Mouse (Mus musculus): ENCODE data around the gene Tbc1d23. TPM values are rescaled to one million over a fixed set of nuclear protein-coding genes. Genes with fewer than 3 reads are reported as not detected.

The Tbc1d23 gene
- total and polyA plus RNA-seq, 2 experiments from 2014 or later: 33.5 to 89.1 TPM

DNA sequence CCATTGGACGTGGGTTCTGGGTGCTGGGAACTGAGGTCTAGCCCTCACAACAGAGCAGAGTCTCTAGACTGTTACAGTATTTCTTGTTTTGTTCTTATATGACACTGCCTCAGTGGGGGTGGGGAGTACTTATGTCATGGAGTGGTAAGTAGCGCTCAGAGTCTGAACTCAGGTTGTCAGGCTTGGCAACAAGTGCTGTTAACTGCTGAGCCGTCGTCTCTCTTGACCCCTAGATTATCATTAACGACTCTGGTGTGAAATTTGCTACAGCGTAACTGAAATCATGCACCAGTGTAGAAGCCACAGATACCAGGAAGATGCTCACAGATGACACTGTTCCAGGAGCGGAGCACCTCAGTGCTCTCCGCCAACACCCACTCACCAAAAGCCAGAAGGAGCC lies 60.1 kb downstream of the Tbc1d23 start:
- no peak for TF ChIP-seq CTCF (IDR thresholded peaks at IDR 0.05; ENCODE audit: low read depth)
- peaks cover 20% of the 10 kb centered on the region for H3K36me3 ChIP-seq (ENCODE audit: insufficient read depth)
- H3K4me1 ChIP-seq (ENCODE audit: insufficient read depth): peaks cover 6% of the 10 kb centered on the region; the same call in 1 of the 2 replicates
- no peak overlapping the region for H3K4me3 ChIP-seq (ENCODE audit: low read depth, low read length)
- no peak overlapping the region for H3K27ac ChIP-seq (ENCODE audit: low read depth, low read length)
- DNase-seq (no peak), ATAC-seq (no peak)
- no peak overlapping the region for H3K4me2 ChIP-seq (ENCODE audit: low read depth)
- 77% methylated on average over 8 of the region's 8 CpGs for WGBS
- no peak overlapping the region for H3K9ac ChIP-seq
- no peaks in the 10 kb centered on the region for H3K9me3 ChIP-seq (ENCODE audit: low read length)
- H3K27me3 ChIP-seq (ENCODE audit: insufficient read depth, low read length): no peaks in the 10 kb centered on the region

DNA sequence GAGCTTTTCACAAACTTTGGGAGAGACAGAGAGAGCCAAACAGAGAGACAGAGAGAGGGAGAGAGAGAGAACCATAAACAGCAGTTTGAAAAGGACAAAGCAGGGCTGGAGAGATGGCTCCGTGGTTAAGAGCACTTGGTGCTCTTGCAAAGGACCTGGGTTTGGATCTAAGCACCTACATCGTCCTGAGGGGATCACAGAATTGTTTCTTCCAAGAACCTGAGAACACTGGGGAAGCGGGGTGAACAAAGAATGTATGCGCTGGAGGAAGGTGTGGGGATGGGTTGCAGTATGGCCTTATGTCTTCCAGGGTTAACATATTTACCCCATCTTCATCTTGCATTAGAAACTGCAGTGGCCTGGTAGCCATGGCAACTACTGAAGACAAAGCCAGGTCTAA lies 63.1 kb downstream of the Tbc1d23 start:
- no peak for ATAC-seq
- WGBS: 63% methylated on average over 4 of the region's 4 CpGs

DNA sequence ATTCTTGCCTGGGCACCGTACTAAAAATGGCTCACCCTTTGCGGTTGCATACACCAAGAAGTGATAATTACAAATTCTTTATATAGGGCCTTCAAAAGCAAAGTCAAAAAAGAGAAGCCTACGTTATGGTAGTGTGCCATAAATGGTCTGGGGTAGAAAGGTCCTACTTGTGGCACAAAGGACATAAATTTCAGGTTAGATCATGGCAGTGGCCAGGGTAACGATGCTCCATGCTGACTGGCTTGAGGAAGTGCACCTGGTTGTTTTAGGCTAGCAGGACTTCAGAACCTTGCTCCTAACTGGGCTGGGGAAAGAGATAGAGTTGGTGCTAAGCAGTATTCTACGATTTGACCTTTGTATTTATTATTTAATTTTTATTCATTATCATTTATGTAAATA lies 63.8 kb downstream of the Tbc1d23 start:
- Histone ChIP-seq H3K36me3 (ENCODE audit: insufficient read depth) (peaks cover 10% of the 10 kb centered on the region), H3K27me3 (ENCODE audit: insufficient read depth, low read length) (no peaks in the 10 kb centered on the region), H3K4me2 (ENCODE audit: low read depth) (peak overlapping the region; percentile 70), H3K4me3 (ENCODE audit: low read depth, low read length) (peak overlapping the region; percentile 62), H3K4me1 (ENCODE audit: insufficient read depth) (peaks cover 6% of the 10 kb centered on the region; the same call in 1 of the 2 replicates), H3K27ac (ENCODE audit: low read depth, low read length) (peak overlapping the region; percentile 60), H3K9ac (peak overlapping the region; percentile 65), H3K9me3 (ENCODE audit: low read length) (no peaks in the 10 kb centered on the region)
- TF ChIP-seq CTCF (IDR thresholded peaks at IDR 0.05; ENCODE audit: low read depth): no peak
- ATAC-seq: peak; percentile 8
- 28% methylated on average over 5 of the region's 5 CpGs for WGBS
- no peak for DNase-seq

More for the DNA sequence above, 63.1 kb downstream of the Tbc1d23 start:
- Histone ChIP-seq H3K27ac (ENCODE audit: low read depth, low read length) (no peak overlapping the region), H3K27me3 (ENCODE audit: insufficient read depth, low read length) (no peaks in the 10 kb centered on the region), H3K4me2 (ENCODE audit: low read depth) (no peak overlapping the region; the same call in 1 of the 2 replicates), H3K4me1 (ENCODE audit: insufficient read depth) (peaks cover 6% of the 10 kb centered on the region; the same call in 1 of the 2 replicates), H3K4me3 (ENCODE audit: low read depth, low read length) (no peak overlapping the region), H3K9ac (no peak overlapping the region), H3K9me3 (ENCODE audit: low read length) (no peaks in the 10 kb centered on the region), H3K36me3 (ENCODE audit: insufficient read depth) (peaks cover 14% of the 10 kb centered on the region)
- no peak for TF ChIP-seq CTCF (IDR thresholded peaks at IDR 0.05; ENCODE audit: low read depth)
- DNase-seq: no peak

DNA sequence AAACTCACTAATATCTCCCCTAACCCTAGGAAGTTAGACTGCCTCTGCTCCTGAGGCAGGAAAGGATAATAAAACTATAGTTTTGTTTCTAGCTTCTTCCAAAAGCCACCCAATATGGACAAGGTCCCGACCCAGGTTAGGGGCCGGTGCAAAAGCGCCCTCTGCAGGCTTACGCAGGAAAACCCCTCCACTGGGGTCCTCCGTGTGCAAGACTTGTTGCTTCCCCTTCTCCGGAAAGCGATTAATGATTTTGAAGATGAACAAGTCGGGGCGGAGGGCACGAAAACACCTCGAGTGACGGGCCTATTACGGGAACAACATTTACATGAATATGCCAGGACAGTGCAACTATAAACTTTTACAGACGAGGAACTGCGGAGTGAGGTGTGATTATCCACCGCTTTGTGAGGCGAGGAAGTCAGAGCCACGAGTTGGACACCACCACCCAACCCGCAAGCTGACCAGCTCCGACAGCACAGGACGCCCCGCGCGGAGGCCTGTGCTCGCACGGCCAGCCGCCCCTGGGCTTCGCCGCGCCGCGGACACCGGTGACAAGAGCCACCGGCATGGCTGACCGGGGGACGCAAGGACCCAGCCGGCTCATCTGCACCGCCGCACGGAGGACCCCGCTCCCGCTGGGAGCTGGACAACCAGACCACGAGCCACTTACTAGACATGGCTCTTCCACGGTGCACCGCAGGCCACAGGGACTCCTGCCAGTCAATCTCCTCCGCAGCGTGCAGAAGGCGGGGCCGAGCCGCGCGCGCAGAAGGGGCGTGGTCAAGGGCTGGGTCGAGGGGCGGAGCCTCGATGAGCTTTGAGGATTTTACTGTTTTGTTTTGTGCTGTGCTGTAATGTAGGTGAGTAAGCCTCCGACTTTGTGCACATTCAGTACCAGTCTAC lies 64.4 kb downstream of the Tbc1d23 start, which contains the start of gene Nit2:
Gene Nit2, minus strand, starts transcription at position 731 of the 903 bp plus-strand sequence.
- Histone ChIP-seq H3K4me2 (ENCODE audit: low read depth) (peak within 1 kb of the TSS; percentile 70), H3K4me3 (ENCODE audit: low read depth, low read length) (peak within 1 kb of the TSS; percentile 62), H3K36me3 (ENCODE audit: insufficient read depth) (peaks cover 7% of the 10 kb centered on the region), H3K4me1 (ENCODE audit: insufficient read depth) (peaks cover 6% of the 10 kb centered on the region; the same call in 1 of the 2 replicates), H3K9ac (peak within 1 kb of the TSS; percentile 65), H3K27ac (ENCODE audit: low read depth, low read length) (peak within 1 kb of the TSS; percentile 60), H3K27me3 (ENCODE audit: insufficient read depth, low read length) (no peaks in the 10 kb centered on the region), H3K9me3 (ENCODE audit: low read length) (no peaks in the 10 kb centered on the region)
- ATAC-seq: peak; percentile 98
- peak; percentile 73 for TF ChIP-seq CTCF (IDR thresholded peaks at IDR 0.05; ENCODE audit: low read depth)
- DNase-seq: peak; percentile 90
- under 1% methylated on average over 57 of the region's 58 CpGs for WGBS

DNA sequence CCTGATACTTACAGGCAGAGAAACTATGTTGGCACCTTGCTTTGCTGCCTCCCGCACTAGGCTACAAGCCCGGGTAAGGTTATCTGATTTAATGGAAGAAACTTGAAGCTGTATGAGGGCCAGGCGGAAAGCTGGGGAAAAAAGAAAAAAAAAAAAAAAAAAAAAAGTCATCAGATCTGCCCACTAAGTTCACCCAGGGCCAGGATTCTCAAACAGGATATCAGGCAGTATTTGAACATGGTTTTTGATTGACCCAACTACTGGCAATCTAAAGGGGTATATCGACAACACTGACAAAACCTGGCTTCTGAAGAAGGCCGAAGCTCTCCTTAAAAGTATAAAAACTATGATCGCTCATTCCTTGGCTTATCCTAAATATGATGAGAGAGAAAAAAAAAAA lies 65.2 kb downstream of the Tbc1d23 start:
- Histone ChIP-seq H3K36me3 (ENCODE audit: insufficient read depth) (peaks cover 5% of the 10 kb centered on the region), H3K4me1 (ENCODE audit: insufficient read depth) (peaks cover 6% of the 10 kb centered on the region; the same call in 1 of the 2 replicates), H3K9me3 (ENCODE audit: low read length) (no peaks in the 10 kb centered on the region), H3K27me3 (ENCODE audit: insufficient read depth, low read length) (no peaks in the 10 kb centered on the region), H3K27ac (ENCODE audit: low read depth, low read length) (no peak overlapping the region), H3K4me3 (ENCODE audit: low read depth, low read length) (no peak overlapping the region), H3K9ac (no peak overlapping the region), H3K4me2 (ENCODE audit: low read depth) (peak overlapping the region; percentile 70; the same call in 1 of the 2 replicates)
- no peak for DNase-seq
- no peak for ATAC-seq
- 88% methylated on average over 6 of the region's 6 CpGs for WGBS
- TF ChIP-seq CTCF (IDR thresholded peaks at IDR 0.05; ENCODE audit: low read depth): no peak

DNA sequence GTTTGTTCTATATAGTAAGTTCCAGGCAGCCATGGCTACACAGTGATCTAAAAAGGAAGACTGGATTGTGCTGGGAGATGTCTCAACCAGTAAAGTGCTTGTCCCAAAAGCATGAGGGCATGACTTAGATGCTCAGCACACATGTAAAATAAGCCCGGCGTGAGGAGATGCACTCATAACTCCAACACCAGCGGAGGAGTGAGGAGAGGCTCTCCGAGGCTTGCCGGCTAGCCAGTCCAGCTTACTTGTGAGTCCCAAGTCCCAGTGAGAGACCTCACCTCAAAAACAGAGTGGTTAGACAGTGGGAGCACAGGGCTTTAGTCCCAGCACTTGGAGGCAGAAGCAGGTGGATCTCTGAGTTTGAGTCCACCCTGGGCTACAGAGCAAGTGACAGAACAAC lies 66.1 kb downstream of the Tbc1d23 start:
- DNase-seq (no peak), ATAC-seq (no peak)
- Histone ChIP-seq H3K9me3 (ENCODE audit: low read length) (no peaks in the 10 kb centered on the region), H3K9ac (no peak overlapping the region), H3K27ac (ENCODE audit: low read depth, low read length) (no peak overlapping the region), H3K4me2 (ENCODE audit: low read depth) (no peak overlapping the region), H3K4me3 (ENCODE audit: low read depth, low read length) (no peak overlapping the region), H3K36me3 (ENCODE audit: insufficient read depth) (peaks cover 6% of the 10 kb centered on the region; the same call in 1 of the 2 replicates), H3K4me1 (ENCODE audit: insufficient read depth) (peaks cover 6% of the 10 kb centered on the region; the same call in 1 of the 2 replicates), H3K27me3 (ENCODE audit: insufficient read depth, low read length) (no peaks in the 10 kb centered on the region)
- no peak for TF ChIP-seq CTCF (IDR thresholded peaks at IDR 0.05; ENCODE audit: low read depth)
- 97% methylated on average over 5 of the region's 5 CpGs for WGBS

DNA sequence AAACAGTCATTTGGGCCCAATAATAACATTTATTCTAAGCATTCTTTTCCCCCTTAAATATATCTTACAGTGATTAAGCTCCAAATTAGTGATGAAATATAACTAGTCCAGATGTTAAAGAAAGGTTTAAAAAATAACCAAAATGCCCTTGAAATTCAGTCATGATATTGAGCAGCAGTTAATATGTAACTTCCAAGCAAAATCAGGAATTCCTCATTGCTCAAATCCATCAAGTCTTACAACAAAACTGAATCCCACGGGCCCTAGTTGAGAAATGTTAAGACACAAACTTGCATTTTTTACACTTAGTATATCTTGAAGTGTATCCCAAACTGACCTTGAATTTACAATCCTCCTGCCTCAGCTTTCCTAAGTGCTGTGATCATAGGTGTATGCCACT lies 67.6 kb downstream of the Tbc1d23 start:
- Histone ChIP-seq H3K4me3 (ENCODE audit: low read depth, low read length) (no peak overlapping the region), H3K9me3 (ENCODE audit: low read length) (no peaks in the 10 kb centered on the region), H3K27me3 (ENCODE audit: insufficient read depth, low read length) (no peaks in the 10 kb centered on the region), H3K9ac (no peak overlapping the region), H3K4me2 (ENCODE audit: low read depth) (no peak overlapping the region), H3K27ac (ENCODE audit: low read depth, low read length) (no peak overlapping the region), H3K4me1 (ENCODE audit: insufficient read depth) (peaks cover 6% of the 10 kb centered on the region; the same call in 1 of the 2 replicates), H3K36me3 (ENCODE audit: insufficient read depth) (peaks cover 16% of the 10 kb centered on the region; the same call in 1 of the 2 replicates)
- no peak for TF ChIP-seq CTCF (IDR thresholded peaks at IDR 0.05; ENCODE audit: low read depth)
- 89% methylated on average over 1 of the region's 1 CpGs for WGBS
- no peak for ATAC-seq
- DNase-seq: no peak
